Mouse (Mus musculus): ENCODE results near the gene Narfl.

Gene Narfl

GRCm38 (mm10) chr17:25829558-25830017, 56.0 kb downstream of the Narfl start:
- no peak for DNase-seq (ENCODE audit: low read depth)

GRCm38 (mm10) chr17:25830200-25830753, 56.7 kb downstream of the Narfl start:
- no peak for DNase-seq (ENCODE audit: low read depth)

DNA sequence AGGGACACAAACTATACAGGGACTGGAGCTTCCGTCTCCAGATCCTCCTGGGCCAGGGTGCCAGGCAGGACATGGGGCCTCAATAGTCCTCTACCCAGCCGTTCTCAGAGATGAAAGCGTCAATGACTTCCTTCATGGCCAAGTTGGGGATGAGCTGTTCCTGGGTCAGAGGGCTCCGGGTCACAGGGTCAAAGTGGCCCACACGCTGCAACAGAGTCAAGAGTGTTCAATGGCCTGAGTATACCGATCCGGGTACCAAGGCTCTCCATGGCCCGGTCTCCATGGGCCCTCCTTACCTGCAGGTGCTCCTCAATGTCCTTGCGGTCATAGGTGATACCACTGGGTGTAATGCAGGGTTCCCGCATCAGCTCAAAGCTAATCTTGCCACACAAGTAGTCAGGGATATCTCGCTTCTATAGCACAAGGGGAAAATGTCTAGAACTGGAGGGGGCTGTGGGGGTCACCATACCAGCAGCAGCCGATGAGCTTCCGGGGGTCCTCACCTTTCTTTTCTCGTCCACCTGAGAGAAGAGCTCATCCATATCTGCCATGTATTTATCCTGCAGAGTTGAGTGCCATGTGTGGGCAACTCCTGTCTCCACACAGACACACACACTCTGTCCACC, 57.3 kb downstream of the Narfl start:
- DNase-seq (ENCODE audit: low read depth), result no peak

GRCm38 (mm10) chr17:25831451-25832281, 58.1 kb downstream of the Narfl start:
- no peak for DNase-seq (ENCODE audit: low read depth)

- DNase-seq (ENCODE audit: low read depth), result peak; percentile 98
These were observed 59.1 kb downstream of the Narfl start for GRCm38 (mm10) chr17:25832436-25833290.
